Mouse (Mus musculus) myocyte (in vitro differentiated cells): ENCODE data around the gene Hspg2. TPM values are rescaled to one million over a fixed set of nuclear protein-coding genes. Genes with fewer than 3 reads are reported as not detected.
A peak's percentile ranks its signal among the peaks of the same experiment; 100 is the strongest.

Experiments used
- H3K27me3 ChIP-seq: one replicate; pipeline ENCODE4 v1.6.1; 2011; ENCODE audit not compliant: control insufficient read depth, insufficient read depth, insufficient read length
- H3K36me3 ChIP-seq: one replicate; pipeline ENCODE4 v1.6.1; 2011; ENCODE audit not compliant: control insufficient read depth, insufficient read depth
- H3K4me2 ChIP-seq: one replicate; pipeline ENCODE4 v1.6.1; 2011; ENCODE audit warnings: low read depth, control low read depth
- H3K4me3 ChIP-seq: one replicate; pipeline ENCODE4 v1.5.1; 2011; ENCODE audit warnings: mild to moderate bottlenecking, control low read depth, moderate library complexity
- H3K79me2 ChIP-seq: one replicate; pipeline ENCODE4 v1.6.1; 2011; ENCODE audit not compliant: control insufficient read depth, insufficient read depth
- H3ac ChIP-seq: one replicate; pipeline ENCODE4 v1.6.1; 2011; ENCODE audit not compliant: control insufficient read depth, insufficient read length
- CEBPB ChIP-seq: IDR thresholded peaks from 2 replicates; pipeline ENCODE4 v1.6.1; 2011; ENCODE audit warnings: mild to moderate bottlenecking, moderate library complexity; ENCODE audit not compliant: poor library complexity, insufficient read depth, severe bottlenecking
- E2F4 ChIP-seq: IDR thresholded peaks from one replicate; pipeline ENCODE4 v1.6.1; 2011; ENCODE audit warnings: mild to moderate bottlenecking, control low read depth, moderate library complexity; ENCODE audit not compliant: insufficient read depth
- MAX ChIP-seq: IDR thresholded peaks from one replicate; pipeline ENCODE4 v1.6.1; 2011; ENCODE audit warnings: low read depth, mild to moderate bottlenecking, control low read depth
- MYOD1 ChIP-seq, 3 experiments: IDR thresholded peaks; one replicate each; pipeline ENCODE4 v1.6.1; 2011; ENCODE audit warnings: control low read depth in 2 of 3, low read depth in 2 of 3, mild to moderate bottlenecking in 2 of 3, moderate library complexity in 1 of 3; ENCODE audit not compliant: insufficient read length in 2 of 3, control insufficient read depth in 1 of 3
- MYOG ChIP-seq, 3 experiments: IDR thresholded peaks; one replicate each; pipeline ENCODE4 v1.6.1; 2011; ENCODE audit warnings: control low read depth in 2 of 3, low read depth in 2 of 3, mild to moderate bottlenecking in 2 of 3; ENCODE audit not compliant: insufficient read length in 2 of 3, control insufficient read depth in 1 of 3, insufficient read depth in 1 of 3
- POLR2A ChIP-seq: IDR thresholded peaks from one replicate; pipeline ENCODE4 v1.6.1; 2011; ENCODE audit warnings: low read depth, mild to moderate bottlenecking, control low read depth, moderate library complexity; ENCODE audit not compliant: insufficient read length
- POLR2AphosphoS2 ChIP-seq: IDR thresholded peaks from one replicate; pipeline ENCODE4 v1.6.1; 2011; ENCODE audit warnings: low read depth, control low read depth; ENCODE audit not compliant: insufficient read length
- REST ChIP-seq: IDR thresholded peaks from one replicate; pipeline ENCODE4 v1.6.1; 2011; ENCODE audit warnings: mild to moderate bottlenecking, control low read depth, moderate library complexity; ENCODE audit not compliant: insufficient read depth, insufficient read length
- SRF ChIP-seq: IDR thresholded peaks from one replicate; pipeline ENCODE4 v1.6.1; 2011; ENCODE audit warnings: low read depth; ENCODE audit not compliant: control insufficient read depth, insufficient read length
- TCF12 ChIP-seq: IDR thresholded peaks from one replicate; pipeline ENCODE4 v1.6.1; 2011; ENCODE audit warnings: mild to moderate bottlenecking, control low read depth; ENCODE audit not compliant: poor library complexity, insufficient read depth, severe bottlenecking
- TCF3 ChIP-seq: IDR thresholded peaks from one replicate; pipeline ENCODE4 v1.6.1; 2011; ENCODE audit warnings: low read depth, control low read depth; ENCODE audit not compliant: insufficient read length
- USF1 ChIP-seq: IDR thresholded peaks from one replicate; pipeline ENCODE4 v1.6.1; 2011; ENCODE audit warnings: low read depth, mild to moderate bottlenecking, control low read depth, moderate library complexity
- polyA plus RNA-seq: library from polyadenylated mRNA; unstranded; fragments of >200 nt; fragmentation: generic; extraction: Trizol; gene quantifications from one replicate; pipeline ENCODE4 v1.2.1, GENCODE M21; 2012; ENCODE audit warnings: missing spikeins

Gene Hspg2
- polyA plus RNA-seq, 1 experiment: 209 TPM

DNA sequence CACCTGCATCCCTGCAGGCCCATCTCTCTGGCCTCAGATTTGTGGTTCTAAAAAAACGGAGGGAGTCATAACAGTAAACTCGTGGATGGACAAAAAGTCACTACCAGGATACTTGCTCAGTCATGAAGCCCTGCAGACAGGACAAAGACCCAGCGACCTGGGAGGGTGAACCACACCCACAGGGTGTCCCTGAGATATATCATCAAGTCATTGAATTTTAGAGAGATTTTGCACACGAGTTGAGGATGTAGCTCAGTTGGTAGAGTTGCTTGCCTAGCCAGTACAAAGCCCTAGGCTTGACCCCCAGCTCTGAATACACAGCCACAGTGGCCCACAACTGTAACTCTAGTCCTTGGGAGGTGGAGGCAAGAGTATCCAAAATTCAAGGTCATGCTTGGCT lies 7.4 kb upstream of the Hspg2 start:
- no peaks in the 10 kb centered on the region for H3K36me3 ChIP-seq
- no peak overlapping the region for H3K4me2 ChIP-seq
- no peaks in the 10 kb centered on the region for H3K27me3 ChIP-seq
- TF ChIP-seq E2F4 (no peak), REST (no peak), MYOG (IDR thresholded peaks at IDR 0.05; ENCODE audit: control insufficient read depth in 1 of 3, insufficient read depth in 1 of 3, insufficient read length in 2 of 3, low read depth in 2 of 3) (no peak), TCF3 (no peak), POLR2A (no peak), CEBPB (no peak), MAX (no peak), USF1 (no peak), TCF12 (no peak), MYOD1 (IDR thresholded peaks at IDR 0.05; ENCODE audit: control insufficient read depth in 1 of 3, insufficient read length in 2 of 3, low read depth in 2 of 3) (no peak), POLR2AphosphoS2 (no peak), SRF (no peak)
- no peak overlapping the region for H3K4me3 ChIP-seq
- H3K79me2 ChIP-seq: no peaks in the 10 kb centered on the region
- H3ac ChIP-seq: no peak overlapping the region

DNA sequence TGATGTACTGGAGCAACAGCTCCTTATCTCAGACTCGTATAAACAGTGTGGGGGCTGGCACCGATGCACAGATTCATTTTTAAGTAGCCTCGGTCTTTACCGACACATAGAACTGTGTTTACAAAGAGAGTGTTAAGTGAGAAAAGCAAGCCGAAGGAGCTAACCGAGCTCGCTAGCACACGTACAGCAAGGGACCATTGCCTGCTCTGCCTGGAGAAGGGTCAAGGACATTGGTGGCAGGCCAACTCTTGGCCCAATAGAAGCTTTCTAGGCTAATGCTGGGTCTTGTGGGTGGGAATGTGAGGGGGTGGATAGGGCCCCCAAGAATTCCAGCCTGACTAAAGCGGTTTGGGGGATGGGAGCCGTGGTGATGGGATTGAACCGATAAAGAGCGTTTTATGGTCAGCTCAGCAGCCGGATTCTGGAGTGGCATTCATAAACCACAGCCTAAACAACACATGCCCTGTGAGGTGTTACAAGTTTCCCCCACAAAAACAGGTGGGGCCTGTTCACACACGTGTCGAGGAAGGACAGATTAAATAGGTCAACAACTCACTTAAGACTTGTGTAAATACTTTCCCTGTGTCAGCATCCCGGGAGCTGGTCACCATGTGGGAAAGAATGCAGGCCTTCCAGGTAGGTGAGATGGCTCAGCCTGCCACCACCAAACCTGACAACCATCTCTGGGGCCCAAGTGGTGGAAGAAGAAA lies 6.4 kb upstream of the Hspg2 start:
- no peak for TF ChIP-seq MYOD1 (IDR thresholded peaks at IDR 0.05; ENCODE audit: control insufficient read depth in 1 of 3, insufficient read length in 2 of 3, low read depth in 2 of 3)
- no peak for TF ChIP-seq TCF12
- no peak for TF ChIP-seq REST
- TF ChIP-seq MYOG (IDR thresholded peaks at IDR 0.05; ENCODE audit: control insufficient read depth in 1 of 3, insufficient read depth in 1 of 3, insufficient read length in 2 of 3, low read depth in 2 of 3): no peak
- no peak for TF ChIP-seq SRF
- TF ChIP-seq USF1: no peak
- TF ChIP-seq POLR2AphosphoS2: no peak
- TF ChIP-seq E2F4: no peak
- no peak for TF ChIP-seq CEBPB
- TF ChIP-seq MAX: no peak
- no peak for TF ChIP-seq POLR2A
- no peak for TF ChIP-seq TCF3
- Histone ChIP-seq H3K36me3 (no peaks in the 10 kb centered on the region), H3ac (no peak overlapping the region), H3K4me2 (no peak overlapping the region), H3K79me2 (no peaks in the 10 kb centered on the region), H3K27me3 (no peaks in the 10 kb centered on the region), H3K4me3 (no peak overlapping the region)

DNA sequence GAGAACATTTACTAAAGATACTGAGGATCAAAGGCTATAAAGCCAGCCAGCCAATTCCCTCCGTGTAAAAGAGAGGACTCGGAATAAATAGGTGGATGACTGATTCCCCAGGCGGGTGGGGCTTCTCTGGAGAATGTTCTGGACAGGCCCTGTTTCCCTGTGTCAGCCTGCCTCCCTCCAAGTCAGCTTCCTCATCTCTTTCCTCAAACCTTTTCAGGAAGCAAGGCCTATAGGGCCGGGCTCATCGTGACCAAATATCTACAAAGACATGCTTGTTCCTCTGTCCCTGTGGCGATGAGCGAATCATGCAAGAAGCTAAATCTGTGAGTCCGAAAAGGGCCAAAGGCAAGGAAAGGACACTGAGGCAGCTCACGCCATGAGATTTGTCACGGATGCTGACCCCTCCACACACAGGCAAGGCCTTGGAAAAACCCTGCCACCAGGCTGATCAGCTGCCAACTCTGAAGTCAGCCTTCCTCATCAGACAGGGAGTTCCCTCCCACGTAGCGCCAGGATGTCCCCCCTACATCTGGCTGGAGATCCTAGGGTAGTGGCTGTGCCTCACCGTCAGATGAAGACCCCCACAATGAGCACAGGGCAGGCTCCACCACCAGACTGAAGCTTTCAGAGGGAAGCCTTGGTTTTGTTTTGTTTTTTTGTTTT lies 3.3 kb upstream of the Hspg2 start:
- no peak overlapping the region for H3ac ChIP-seq
- no peak for TF ChIP-seq MAX
- no peak for TF ChIP-seq MYOG (IDR thresholded peaks at IDR 0.05; ENCODE audit: control insufficient read depth in 1 of 3, insufficient read depth in 1 of 3, insufficient read length in 2 of 3, low read depth in 2 of 3)
- no peak for TF ChIP-seq TCF3
- TF ChIP-seq CEBPB: no peak
- TF ChIP-seq E2F4: no peak
- TF ChIP-seq MYOD1 (IDR thresholded peaks at IDR 0.05; ENCODE audit: control insufficient read depth in 1 of 3, insufficient read length in 2 of 3, low read depth in 2 of 3): no peak
- TF ChIP-seq TCF12: no peak
- no peak for TF ChIP-seq USF1
- TF ChIP-seq REST: no peak
- no peak for TF ChIP-seq POLR2AphosphoS2
- no peaks in the 10 kb centered on the region for H3K27me3 ChIP-seq
- H3K79me2 ChIP-seq: peaks cover 15% of the 10 kb centered on the region
- no peaks in the 10 kb centered on the region for H3K36me3 ChIP-seq
- H3K4me3 ChIP-seq: no peak overlapping the region
- H3K4me2 ChIP-seq: no peak overlapping the region

DNA sequence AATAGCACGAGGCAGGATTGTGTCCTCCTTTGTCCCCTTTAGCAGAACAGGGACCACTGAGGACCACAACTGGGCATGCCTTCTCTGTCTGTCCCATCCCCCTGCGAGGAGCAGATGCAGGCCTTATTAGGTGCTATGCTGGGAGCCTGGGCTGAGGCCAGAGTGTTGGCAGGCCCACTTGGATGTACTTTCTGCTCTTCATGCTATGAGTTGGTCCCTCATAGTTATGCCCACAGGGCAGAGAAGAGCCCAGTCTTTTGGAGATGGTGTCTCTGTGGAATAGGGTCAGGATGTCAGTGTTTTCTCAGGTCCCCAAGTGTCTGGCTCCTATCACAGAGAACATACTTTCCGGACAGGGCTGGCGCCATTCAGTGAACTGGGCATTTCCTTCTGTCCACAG lies 1.6 kb upstream of the Hspg2 start:
- peaks cover 32% of the 10 kb centered on the region for H3K79me2 ChIP-seq
- no peak overlapping the region for H3K4me3 ChIP-seq
- no peaks in the 10 kb centered on the region for H3K27me3 ChIP-seq
- no peaks in the 10 kb centered on the region for H3K36me3 ChIP-seq
- no peak overlapping the region for H3K4me2 ChIP-seq
- TF ChIP-seq POLR2AphosphoS2: no peak
- TF ChIP-seq TCF3: no peak
- no peak for TF ChIP-seq E2F4
- no peak for TF ChIP-seq MAX
- TF ChIP-seq USF1: no peak
- TF ChIP-seq SRF: no peak
- no peak for TF ChIP-seq TCF12
- TF ChIP-seq POLR2A: no peak
- TF ChIP-seq MYOD1 (IDR thresholded peaks at IDR 0.05; ENCODE audit: control insufficient read depth in 1 of 3, insufficient read length in 2 of 3, low read depth in 2 of 3): no peak
- no peak overlapping the region for H3ac ChIP-seq

DNA sequence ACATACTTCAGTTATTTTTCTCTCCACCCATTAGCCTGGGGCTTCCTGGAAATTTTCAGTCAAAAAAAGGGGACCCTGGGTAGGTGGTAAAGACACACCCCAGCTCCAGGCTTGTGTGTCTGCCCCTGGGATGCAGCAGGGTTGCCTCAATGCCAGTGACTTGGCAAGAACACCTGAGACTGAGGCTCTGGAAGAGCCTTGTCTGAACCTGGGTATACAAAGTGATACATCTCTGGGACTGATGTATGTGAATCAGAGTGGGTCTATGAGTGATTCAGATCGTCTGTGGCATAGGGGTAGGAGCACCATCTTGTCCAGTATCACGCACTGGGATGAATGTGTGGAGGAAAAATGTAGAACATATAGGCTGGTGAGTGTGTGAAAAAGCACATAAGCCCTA lies 1.0 kb upstream of the Hspg2 start:
- TF ChIP-seq SRF: no peak
- no peak for TF ChIP-seq REST
- Histone ChIP-seq H3K27me3 (no peaks in the 10 kb centered on the region), H3K79me2 (peaks cover 38% of the 10 kb centered on the region), H3K36me3 (no peaks in the 10 kb centered on the region), H3K4me2 (no peak overlapping the region), H3K4me3 (peak overlapping the region; percentile 97), H3ac (no peak overlapping the region)
